Mouse (Mus musculus) left cerebral cortex, adult 2 months (tissue): ENCODE data around the gene Mt1. TPM values are rescaled to one million over a fixed set of nuclear protein-coding genes. Genes with fewer than 3 reads are reported as not detected.

ENCODE experiments used
- DNase-seq, 2 experiments: peaks; one replicate each; pipeline ENCODE4 v3.0.0; 2021 to 2022; ENCODE audit warnings: low spot score in 2 of 2, mixed read lengths in 1 of 2; ENCODE audit errors: extremely low spot score in 1 of 2
- H3K27ac ChIP-seq: fragments of 200-600 bp; 2 replicates; pipeline ENCODE4 v1.8.1; 2022
- H3K4me3 ChIP-seq: fragments of 200-600 bp; 2 replicates; pipeline ENCODE4 v1.8.1; 2022
- CTCF ChIP-seq: fragments of 200-600 bp; IDR thresholded peaks from 2 replicates; pipeline ENCODE4 v1.8.1; 2022; ENCODE audit warnings: antibody characterized with exemption, mild to moderate bottlenecking, moderate library complexity
- intact Hi-C: fragments of 180-260 bp; cut with DNase I; formaldehyde crosslinking; loops from one replicate; pipeline ENCODE4 v1.15.1; 2025
- total RNA-seq, 2 experiments: library from RNA; stranded (reverse); gene quantifications; 2 replicates each; pipeline ENCODE4 v1.2.3; 2021

The Mt1 gene
- total RNA-seq, 2 experiments from 2014 or later, result 490 to 507 TPM

DNA sequence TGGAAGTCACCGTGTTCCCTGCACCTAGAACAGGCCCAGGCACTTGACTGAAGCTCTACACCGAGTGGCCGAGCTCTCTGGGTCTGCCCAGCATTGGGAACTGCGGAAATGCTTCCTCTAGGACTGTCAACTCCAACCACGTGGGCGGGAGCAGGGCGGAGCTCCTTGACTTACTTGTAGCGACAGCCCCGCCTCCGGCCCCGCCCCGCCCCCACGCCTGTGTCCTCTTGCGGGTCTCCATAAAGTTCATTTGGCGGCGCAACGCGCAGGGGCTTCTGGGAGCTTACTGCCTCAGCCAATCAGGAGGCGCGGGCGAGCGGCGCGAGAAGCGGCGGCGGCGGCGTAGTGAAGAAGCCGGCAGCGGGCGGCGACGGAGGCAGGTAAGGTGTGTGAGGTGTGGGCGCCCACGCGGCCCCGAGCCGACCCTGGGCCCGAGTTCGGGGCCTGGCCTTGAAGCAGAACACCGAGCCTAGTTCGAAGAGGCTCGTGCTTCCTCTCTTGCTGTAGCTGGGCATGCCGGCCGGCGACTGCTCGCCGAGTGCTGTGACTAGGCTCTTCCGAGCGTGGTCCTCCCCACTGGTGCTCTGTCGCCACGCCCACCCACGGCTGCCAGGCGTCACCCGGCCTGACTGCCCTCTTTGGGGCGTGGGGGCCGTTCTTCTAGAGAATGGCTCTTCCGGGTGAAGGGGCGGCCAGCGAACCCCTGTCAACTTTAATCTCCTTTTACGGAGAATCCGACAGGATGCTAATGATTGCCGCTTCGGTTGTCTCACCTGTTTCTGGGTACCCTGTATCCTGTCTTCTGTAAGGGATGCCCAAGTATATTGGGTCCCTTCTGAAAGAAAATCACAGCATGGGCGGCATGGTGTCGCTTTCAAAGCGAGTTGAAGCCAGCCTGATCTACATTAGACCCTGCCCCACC lies 35.6 kb downstream of the Mt1 start, which contains the start of gene Nup93:
Nup93 (plus strand) TSS at position 313 of the 922 bp plus-strand sequence.
- peak; percentile 97 to 98 for DNase-seq
- Histone ChIP-seq H3K4me3 (peak within 1 kb of the TSS; percentile 92), H3K27ac (peak within 1 kb of the TSS; percentile 77)
- TF ChIP-seq CTCF, result no peak; the same call in none of the 2 replicates
- intact Hi-C loops, result no loop called here

DNA sequence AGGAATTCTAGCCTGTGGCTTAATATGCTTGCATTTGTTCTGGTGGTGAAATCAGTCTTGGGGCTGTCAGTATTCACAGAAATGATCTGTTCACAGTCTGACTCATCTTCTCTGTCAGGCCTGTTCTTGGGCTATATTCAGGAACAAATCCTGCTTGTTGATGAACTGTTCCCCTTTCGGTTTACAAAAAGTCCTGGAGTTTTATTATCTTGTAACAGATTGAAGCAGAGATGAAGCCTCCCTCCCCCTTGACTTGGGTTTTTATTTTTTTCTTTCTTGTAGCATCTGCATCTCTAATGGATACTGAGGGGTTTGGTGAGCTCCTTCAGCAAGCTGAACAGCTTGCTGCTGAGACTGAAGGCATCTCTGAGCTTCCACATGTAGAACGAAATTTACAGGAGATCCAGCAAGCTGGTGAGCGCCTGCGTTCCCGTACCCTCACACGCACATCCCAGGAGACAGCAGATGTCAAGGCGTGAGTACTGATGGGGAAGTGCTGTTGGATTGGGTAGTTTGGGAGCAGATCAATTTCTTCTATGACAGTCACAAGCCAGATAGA lies 48.6 kb downstream of the Mt1 start:
- no peak overlapping the region; the same call in 1 of the 2 replicates for H3K4me3 ChIP-seq
- intact Hi-C loops, result no loop called here
- no peak for TF ChIP-seq CTCF
- no peak for DNase-seq
- peak overlapping the region; percentile 82 for H3K27ac ChIP-seq

Other genes starting within 250 kb of the Mt1 start
- 100 to 1,000 TPM; 114 to 118 TPM for gene Amfr, start 166.2 kb upstream of the Mt1 start, total RNA-seq
- 10 to 100 TPM; 46.3 to 51.4 TPM for gene Nudt21, start 142.1 kb upstream of the Mt1 start, total RNA-seq
- gene Ogfod1, start 141.9 kb upstream of the Mt1 start, total RNA-seq, result 100 to 1,000 TPM in 1 of 2 experiments, 10 to 100 TPM in 1; 99.2 to 104 TPM
- 10 to 100 TPM; 30.7 to 35.9 TPM for gene Bbs2, start 80.2 kb upstream of the Mt1 start, total RNA-seq
- not detected for gene Mt4, start 41.9 kb upstream of the Mt1 start, total RNA-seq
- 100 to 1,000 TPM; 848 to 875 TPM for gene Mt3, start 26.5 kb upstream of the Mt1 start, total RNA-seq
- gene Mt2, start 6.4 kb upstream of the Mt1 start, total RNA-seq, result 100 to 1,000 TPM; 384 to 423 TPM
- 10 to 100 TPM; 48.7 to 51.4 TPM for gene Nup93, start 35.5 kb downstream of the Mt1 start, total RNA-seq
- under 1 TPM; 0.29 to 0.68 TPM for gene Slc12a3, start 150.1 kb downstream of the Mt1 start, total RNA-seq
- gene Herpud1, start 207.4 kb downstream of the Mt1 start, total RNA-seq, result 10 to 100 TPM; 68.3 to 78.2 TPM